Mouse (Mus musculus): ENCODE measurements around the gene Cacna2d1.
A peak's percentile ranks its signal among the peaks of the same experiment; 100 is the strongest.

The Cacna2d1 gene

GRCm38 (mm10) chr5:15985228-15985858 lies 50.9 kb downstream of the Cacna2d1 start:
- DNase-seq: no peak

- no peak for DNase-seq
These were observed 51.4 kb downstream of the Cacna2d1 start for GRCm38 (mm10) chr5:15985901-15986300.

- DNase-seq: no peak
These were observed 57.1 kb downstream of the Cacna2d1 start for GRCm38 (mm10) chr5:15991428-15992139.

- no peak for DNase-seq
These were observed 58.9 kb downstream of the Cacna2d1 start for GRCm38 (mm10) chr5:15993252-15993944.

- DNase-seq: no peak
These were observed 62.7 kb downstream of the Cacna2d1 start for GRCm38 (mm10) chr5:15997190-15997589.

- DNase-seq: peak; percentile 25
These were observed 63.3 kb downstream of the Cacna2d1 start for GRCm38 (mm10) chr5:15997769-15998168.

- DNase-seq: no peak
These were observed 66.4 kb downstream of the Cacna2d1 start for GRCm38 (mm10) chr5:16000917-16001316.

- DNase-seq: no peak
These were observed 68.1 kb downstream of the Cacna2d1 start for GRCm38 (mm10) chr5:16002431-16003063.

GRCm38 (mm10) chr5:16004305-16004704 lies 69.8 kb downstream of the Cacna2d1 start:
- DNase-seq: peak; percentile 66

GRCm38 (mm10) chr5:16006964-16007363 lies 72.5 kb downstream of the Cacna2d1 start:
- DNase-seq: no peak

GRCm38 (mm10) chr5:16013649-16014048 lies 79.2 kb downstream of the Cacna2d1 start:
- DNase-seq: no peak

GRCm38 (mm10) chr5:16014392-16014791 lies 79.9 kb downstream of the Cacna2d1 start:
- DNase-seq: no peak

GRCm38 (mm10) chr5:16024626-16025417 lies 90.3 kb downstream of the Cacna2d1 start:
- DNase-seq: peak; percentile 81

- no peak for DNase-seq
These were observed 94.4 kb downstream of the Cacna2d1 start for GRCm38 (mm10) chr5:16028881-16029280.

- DNase-seq: no peak
These were observed 95.0 kb downstream of the Cacna2d1 start for GRCm38 (mm10) chr5:16029481-16029880.

- DNase-seq: no peak
These were observed 99.1 kb downstream of the Cacna2d1 start for GRCm38 (mm10) chr5:16033569-16033968.

- no peak for DNase-seq
These were observed 100.8 kb downstream of the Cacna2d1 start for GRCm38 (mm10) chr5:16035259-16035658.

- no peak for DNase-seq
These were observed 110.8 kb downstream of the Cacna2d1 start for GRCm38 (mm10) chr5:16045147-16045878.

GRCm38 (mm10) chr5:16047452-16048191 lies 113.1 kb downstream of the Cacna2d1 start:
- DNase-seq: no peak

- peak; percentile 26 for DNase-seq
These were observed 122.3 kb downstream of the Cacna2d1 start for GRCm38 (mm10) chr5:16056795-16057194.

GRCm38 (mm10) chr5:16062773-16063172 lies 128.3 kb downstream of the Cacna2d1 start:
- DNase-seq: no peak
